Mouse (Mus musculus) heart, embryonic 15.5 days (tissue): ENCODE measurements at regions not wholly inside any gene's neighbourhood (a gene's known extent, or its start where the extent isn't known, plus 50 kb on each side); places are given as distances from the start of the nearest gene placed in this dataset.

ENCODE experiments used
- ATAC-seq: fragments of 200-750 bp; cut with Nextera tagmentation; replicated peaks from 2 replicates; pipeline ENCODE4 v1.8.0; 2017; ENCODE audit warnings: low read depth, moderate TSS enrichment; ENCODE audit not compliant: insufficient number of reproducible peaks, insufficient read depth, low FRiP score
- H3K27ac ChIP-seq: fragments of 300-500 bp; sonication (generic); 2 replicates; pipeline ENCODE4 v1.5.1; 2015; ENCODE audit warnings: mild to moderate bottlenecking, inconsistent platforms
- H3K27me3 ChIP-seq: fragments of 300-500 bp; sonication (generic); 2 replicates; pipeline ENCODE4 v1.6.1; 2015; ENCODE audit warnings: inconsistent platforms
- H3K36me3 ChIP-seq: fragments of 300-500 bp; sonication (generic); 2 replicates; pipeline ENCODE4 v1.6.1; 2015; ENCODE audit warnings: mild to moderate bottlenecking, inconsistent platforms
- H3K4me1 ChIP-seq: fragments of 300-500 bp; sonication (generic); replicated peaks from 2 replicates; pipeline ENCODE4 v1.6.1; 2015; ENCODE audit warnings: inconsistent platforms
- H3K4me2 ChIP-seq: fragments of 300-500 bp; sonication (generic); 2 replicates; pipeline ENCODE4 v1.6.1; 2015; ENCODE audit warnings: inconsistent platforms, mild to moderate bottlenecking, moderate library complexity
- H3K4me3 ChIP-seq: fragments of 300-500 bp; sonication (generic); 2 replicates; pipeline ENCODE4 v1.5.1; 2015; ENCODE audit warnings: mild to moderate bottlenecking, inconsistent platforms
- H3K9ac ChIP-seq: fragments of 300-500 bp; sonication (generic); 2 replicates; pipeline ENCODE4 v1.6.1; 2015; ENCODE audit warnings: mild to moderate bottlenecking, inconsistent platforms
- H3K9me3 ChIP-seq: fragments of 300-500 bp; sonication (generic); replicated peaks from 2 replicates; pipeline ENCODE4 v1.6.1; 2016; ENCODE audit warnings: inconsistent platforms
- whole genome bisulfite sequencing: fragments of 180-500 bp; shearing (Covaris S2); methylation state at CpG from one replicate; pipeline ENCODE4 v1.1.7; 2015; ENCODE audit warnings: mixed read lengths; 5-methylcytosine and 5-hydroxymethylcytosine counted together

- Histone ChIP-seq H3K27me3 (no peaks in the 10 kb centered on the region), H3K4me2 (no peak overlapping the region), H3K4me1 (peaks cover 8% of the 10 kb centered on the region; the same call in 1 of the 2 replicates), H3K4me3 (no peak overlapping the region), H3K9ac (no peak overlapping the region), H3K36me3 (no peaks in the 10 kb centered on the region), H3K9me3 (no peaks in the 10 kb centered on the region), H3K27ac (no peak overlapping the region)
- whole genome bisulfite sequencing = 56% methylated on average over 9 of the region's 9 CpGs
- ATAC-seq = no peak
Measured at GRCm38 (mm10) chr8:35912264-35912663, 146.7 kb downstream of the Gm19410 start.

- peaks cover 11% of the 10 kb centered on the region; the same call in 1 of the 2 replicates for H3K4me1 ChIP-seq
- WGBS = 34% methylated on average over 10 of the region's 10 CpGs
- H3K4me2 ChIP-seq = no peak overlapping the region
- no peak overlapping the region for H3K4me3 ChIP-seq
- H3K27ac ChIP-seq = 0 out of 2 replicates have a peak overlapping the region, but pooled peaks have one; percentile 0
- no peak for ATAC-seq
- H3K36me3 ChIP-seq = no peaks in the 10 kb centered on the region
- H3K9me3 ChIP-seq = no peaks in the 10 kb centered on the region
- H3K9ac ChIP-seq = no peak overlapping the region
- no peaks in the 10 kb centered on the region for H3K27me3 ChIP-seq
Measured at GRCm38 (mm10) chr8:35915878-35916518, 150.4 kb downstream of the Gm19410 start.

DNA sequence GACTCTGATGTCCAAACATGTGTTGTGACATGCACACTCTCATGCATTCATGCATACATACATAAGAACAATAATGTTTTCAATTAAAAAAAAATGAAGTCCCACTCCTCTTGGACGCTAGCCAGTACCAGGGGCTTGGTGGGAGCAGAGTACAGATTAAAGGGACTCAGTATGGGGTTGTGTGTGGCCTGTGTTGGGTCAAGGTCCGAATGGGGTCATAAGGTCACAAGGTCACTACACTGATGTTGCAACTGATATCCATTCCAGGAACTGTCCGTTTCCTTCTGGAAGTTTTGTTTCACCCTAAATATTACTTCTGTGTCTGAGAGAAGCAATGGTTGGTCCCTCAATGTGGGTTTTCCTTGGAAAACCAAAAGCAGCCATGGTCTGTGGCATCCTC is 152.0 kb downstream of the Gm19410 start:
- Histone ChIP-seq H3K4me2 (no peak overlapping the region), H3K4me1 (peaks cover 14% of the 10 kb centered on the region; the same call in 1 of the 2 replicates), H3K27me3 (no peaks in the 10 kb centered on the region), H3K9ac (no peak overlapping the region), H3K27ac (no peak overlapping the region), H3K9me3 (no peaks in the 10 kb centered on the region), H3K4me3 (no peak overlapping the region), H3K36me3 (no peaks in the 10 kb centered on the region)
- WGBS = 77% methylated on average over 3 of the region's 3 CpGs
- ATAC-seq = no peak

GRCm38 (mm10) chr8:35919451-35919850 is 153.9 kb downstream of the Gm19410 start:
- no peaks in the 10 kb centered on the region for H3K36me3 ChIP-seq
- peaks cover 14% of the 10 kb centered on the region; the same call in 1 of the 2 replicates for H3K4me1 ChIP-seq
- H3K4me3 ChIP-seq = no peak overlapping the region
- no peaks in the 10 kb centered on the region for H3K9me3 ChIP-seq
- no peak overlapping the region for H3K9ac ChIP-seq
- ATAC-seq = no peak
- H3K4me2 ChIP-seq = no peak overlapping the region
- H3K27me3 ChIP-seq = no peaks in the 10 kb centered on the region
- 60% methylated on average over 6 of the region's 6 CpGs for WGBS
- H3K27ac ChIP-seq = peak overlapping the region; percentile 53; the same call in 1 of the 2 replicates

GRCm38 (mm10) chr8:35919859-35920675 is 154.5 kb downstream of the Gm19410 start:
- Histone ChIP-seq H3K27ac (peak overlapping the region; percentile 53), H3K36me3 (no peaks in the 10 kb centered on the region), H3K4me3 (no peak overlapping the region), H3K9me3 (no peaks in the 10 kb centered on the region), H3K9ac (no peak overlapping the region), H3K4me1 (peaks cover 14% of the 10 kb centered on the region; the same call in 1 of the 2 replicates), H3K4me2 (no peak overlapping the region), H3K27me3 (no peaks in the 10 kb centered on the region)
- ATAC-seq = no peak
- 33% methylated on average over 8 of the region's 8 CpGs for WGBS

DNA sequence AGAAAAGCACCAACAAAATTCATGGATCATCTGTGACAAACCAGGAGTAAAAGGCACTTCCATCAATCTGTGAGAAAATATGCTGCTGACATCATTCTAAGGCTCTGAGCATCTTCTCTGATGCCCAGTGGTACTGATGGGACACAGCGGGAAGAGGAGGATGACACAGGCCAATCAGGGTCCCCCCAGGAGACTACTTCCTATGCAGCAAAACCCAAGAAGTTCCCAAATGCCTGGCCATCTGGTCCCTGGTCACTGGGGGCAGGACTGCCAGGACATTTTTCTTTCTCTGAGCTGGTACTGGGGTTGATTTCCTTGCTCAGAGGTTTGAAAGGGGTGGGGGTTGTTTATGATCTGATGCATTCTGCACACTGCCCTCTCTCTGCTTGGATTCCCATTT is 158.4 kb downstream of the Gm19410 start:
- no peak for ATAC-seq
- Histone ChIP-seq H3K4me2 (no peak overlapping the region), H3K36me3 (no peaks in the 10 kb centered on the region), H3K9me3 (no peaks in the 10 kb centered on the region), H3K27me3 (no peaks in the 10 kb centered on the region), H3K4me3 (no peak overlapping the region), H3K9ac (no peak overlapping the region), H3K4me1 (peaks cover 9% of the 10 kb centered on the region; the same call in 1 of the 2 replicates), H3K27ac (no peak overlapping the region)
- 88% methylated on average over 1 of the region's 1 CpGs for WGBS

DNA sequence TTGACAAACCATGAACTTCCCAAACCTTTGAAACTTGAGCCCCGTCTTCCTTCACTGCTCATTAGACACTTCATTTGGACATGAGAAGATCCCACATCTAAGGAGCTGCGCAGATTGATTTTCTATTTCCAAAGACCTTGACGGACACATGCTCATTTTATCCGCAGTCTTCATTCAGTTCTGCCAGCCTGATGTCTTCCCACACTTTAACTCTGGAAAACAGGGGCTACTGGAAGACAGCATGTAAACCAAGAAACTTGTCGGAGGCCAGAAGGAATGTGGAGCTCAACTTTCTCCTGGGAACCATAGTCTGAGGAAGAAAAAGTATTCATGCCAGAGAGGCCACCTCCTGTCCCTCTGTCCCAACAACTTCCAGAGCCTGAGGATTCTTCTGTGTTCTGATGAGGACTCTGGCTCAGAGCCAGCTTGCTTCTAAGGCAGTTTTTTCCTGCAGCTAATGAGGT is 161.8 kb downstream of the Gm19410 start:
- 65% methylated on average over 5 of the region's 5 CpGs for whole genome bisulfite sequencing

GRCm38 (mm10) chr8:35930291-35930690 is 164.7 kb downstream of the Gm19410 start:
- ATAC-seq = no peak
- Histone ChIP-seq H3K27me3 (no peaks in the 10 kb centered on the region), H3K4me1 (peaks cover 11% of the 10 kb centered on the region), H3K27ac (no peak overlapping the region), H3K9ac (no peak overlapping the region), H3K9me3 (no peaks in the 10 kb centered on the region), H3K36me3 (no peaks in the 10 kb centered on the region), H3K4me2 (no peak overlapping the region), H3K4me3 (no peak overlapping the region)
- WGBS = 31% methylated on average over 4 of the region's 4 CpGs

More for the DNA sequence above, 161.8 kb downstream of the Gm19410 start:
- H3K27me3 ChIP-seq = no peaks in the 10 kb centered on the region
- H3K9ac ChIP-seq = no peak overlapping the region
- ATAC-seq = no peak
- no peak overlapping the region for H3K4me2 ChIP-seq
- no peak overlapping the region for H3K4me3 ChIP-seq
- peaks cover 3% of the 10 kb centered on the region; the same call in 1 of the 2 replicates for H3K4me1 ChIP-seq
- H3K27ac ChIP-seq = no peak overlapping the region
- H3K36me3 ChIP-seq = no peaks in the 10 kb centered on the region
- H3K9me3 ChIP-seq = no peaks in the 10 kb centered on the region

- Histone ChIP-seq H3K27me3 (no peaks in the 10 kb centered on the region), H3K36me3 (no peaks in the 10 kb centered on the region), H3K4me1 (peaks cover 8% of the 10 kb centered on the region), H3K4me2 (no peak overlapping the region), H3K27ac (no peak overlapping the region), H3K9me3 (no peaks in the 10 kb centered on the region), H3K4me3 (no peak overlapping the region), H3K9ac (no peak overlapping the region)
- peak; percentile 60 for ATAC-seq
- WGBS = 60% methylated on average over 13 of the region's 13 CpGs
Measured at GRCm38 (mm10) chr8:35933186-35934114, 167.9 kb downstream of the Gm19410 start.

DNA sequence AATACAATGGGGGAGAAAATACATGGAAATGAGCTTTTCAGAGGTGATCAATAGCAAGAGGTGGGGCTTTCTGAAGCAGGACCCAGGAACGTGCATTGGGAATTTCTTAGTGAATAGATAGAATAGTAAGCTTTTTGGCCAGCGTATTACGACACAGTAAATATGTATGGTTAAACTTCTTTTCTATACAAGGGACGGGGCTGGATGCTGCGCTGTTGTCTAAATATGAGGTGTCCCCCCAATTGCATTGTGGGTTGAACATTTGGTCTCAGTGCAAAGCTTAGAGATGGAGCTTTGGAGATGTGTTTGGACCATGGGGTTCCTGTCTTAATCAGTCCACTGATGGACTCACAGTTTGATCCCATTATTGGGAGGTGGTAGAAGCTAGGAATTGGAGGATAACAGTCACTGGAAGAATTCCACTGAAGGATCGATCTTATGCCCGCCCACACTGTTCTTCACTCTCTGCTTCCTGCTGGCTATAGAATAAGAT is 168.6 kb downstream of the Gm19410 start:
- 91% methylated on average over 7 of the region's 7 CpGs for WGBS
- ATAC-seq = no peak
- peaks cover 8% of the 10 kb centered on the region for H3K4me1 ChIP-seq
- H3K4me2 ChIP-seq = no peak overlapping the region
- no peaks in the 10 kb centered on the region for H3K9me3 ChIP-seq
- H3K27me3 ChIP-seq = no peaks in the 10 kb centered on the region
- no peak overlapping the region for H3K27ac ChIP-seq
- H3K9ac ChIP-seq = no peak overlapping the region
- H3K4me3 ChIP-seq = no peak overlapping the region
- no peaks in the 10 kb centered on the region for H3K36me3 ChIP-seq

DNA sequence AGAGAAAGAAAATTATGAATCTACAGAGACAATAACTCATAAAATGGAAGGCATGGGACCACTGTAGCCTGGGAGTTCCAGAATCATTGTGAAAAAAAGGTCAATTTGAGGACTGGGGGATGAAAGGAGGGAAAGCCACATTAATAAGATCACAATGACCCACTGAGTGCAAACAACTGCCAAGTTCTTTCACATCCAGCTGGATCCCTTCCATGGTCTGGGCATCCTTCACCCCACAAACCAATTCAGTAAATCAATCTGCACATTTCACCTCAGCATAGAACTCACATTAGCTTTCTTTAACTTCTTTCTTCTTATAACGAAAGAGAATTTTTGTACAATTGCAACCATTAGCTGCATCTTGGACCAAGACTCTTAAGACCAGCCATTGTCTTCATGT is 169.4 kb downstream of the Gm19410 start:
- 88% methylated on average over 1 of the region's 1 CpGs for WGBS
- no peak for ATAC-seq

More for the DNA sequence above, 169.4 kb downstream of the Gm19410 start:
- H3K9ac ChIP-seq = no peak overlapping the region
- no peaks in the 10 kb centered on the region for H3K27me3 ChIP-seq
- no peak overlapping the region for H3K27ac ChIP-seq
- H3K4me1 ChIP-seq = peaks cover 8% of the 10 kb centered on the region
- H3K36me3 ChIP-seq = no peaks in the 10 kb centered on the region
- H3K4me2 ChIP-seq = no peak overlapping the region
- H3K9me3 ChIP-seq = no peaks in the 10 kb centered on the region
- no peak overlapping the region for H3K4me3 ChIP-seq
